Mouse (Mus musculus) liver, postnatal 0 days (tissue): Measurements from ENCODE around the gene Trpv2.

Experiments used
- CTCF ChIP-seq: sonication (generic); IDR thresholded peaks from 2 replicates; pipeline ENCODE4 v1.5.1; 2016; ENCODE audit warnings: antibody characterized with exemption, low read depth
- EP300 ChIP-seq: IDR thresholded peaks from 2 replicates; pipeline ENCODE4 v1.6.1; 2016; ENCODE audit warnings: antibody characterized with exemption, low read depth, mild to moderate bottlenecking

DNA sequence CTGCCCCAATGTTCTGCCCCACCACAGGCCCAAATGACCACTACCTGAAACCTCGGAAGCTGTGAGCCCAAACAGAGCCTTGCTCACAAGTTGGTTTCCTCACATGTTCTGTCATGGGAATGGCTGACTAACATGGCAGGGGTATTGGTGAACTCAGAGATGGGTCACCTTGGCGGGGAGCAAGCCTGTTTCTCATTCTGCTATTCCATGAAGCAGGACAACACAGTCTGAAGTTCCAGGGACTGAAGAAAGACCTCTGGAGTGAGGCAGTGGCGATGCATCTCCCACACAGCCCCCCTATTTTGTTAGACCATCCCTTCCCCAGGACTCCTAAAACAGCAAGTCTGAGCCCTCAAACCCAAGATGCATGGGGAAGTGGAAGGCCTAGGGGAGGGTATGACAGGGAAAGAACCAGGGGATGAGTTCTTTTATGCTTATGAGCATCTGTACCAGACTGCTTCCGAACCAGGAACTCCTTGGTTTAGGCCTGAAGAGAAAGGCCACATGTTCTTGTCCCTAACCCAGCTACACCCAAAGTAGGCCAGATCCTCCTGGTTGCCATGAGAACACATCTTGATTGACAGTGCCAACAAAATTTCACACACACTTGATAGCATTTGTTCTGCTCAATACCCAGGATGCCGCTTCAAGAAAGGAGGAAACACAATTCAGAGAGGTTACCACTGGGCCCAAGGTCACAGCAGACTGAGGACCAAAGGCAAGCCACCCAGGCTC lies 70.5 kb downstream of the Trpv2 start:
- TF ChIP-seq CTCF: no peak
- TF ChIP-seq EP300: no peak
